Mouse (Mus musculus) embryonic facial prominence, embryonic 12.5 days (tissue): ENCODE results near the gene Ak9. TPM values are rescaled to one million over a fixed set of nuclear protein-coding genes. Genes with fewer than 3 reads are reported as not detected.
A peak's percentile ranks its signal among the peaks of the same experiment; 100 is the strongest.

Experiments
- ATAC-seq: fragments of 200-750 bp; cut with Nextera tagmentation; 2 replicates; pipeline ENCODE4 v1.8.0; 2017; ENCODE audit not compliant: insufficient number of reproducible peaks, insufficient read depth, low FRiP score, low TSS enrichment
- H3K27ac ChIP-seq: fragments of 300-500 bp; sonication (generic); 2 replicates; pipeline ENCODE4 v1.5.1; 2016; ENCODE audit warnings: mild to moderate bottlenecking
- H3K27me3 ChIP-seq: fragments of 300-500 bp; sonication (generic); 2 replicates; pipeline ENCODE4 v1.6.1; 2016; ENCODE audit warnings: mild to moderate bottlenecking, moderate library complexity
- H3K36me3 ChIP-seq: fragments of 300-500 bp; sonication (generic); 2 replicates; pipeline ENCODE4 v1.6.1; 2016; ENCODE audit warnings: mild to moderate bottlenecking
- H3K4me1 ChIP-seq: fragments of 300-500 bp; sonication (generic); 2 replicates; pipeline ENCODE4 v1.6.1; 2016
- H3K4me2 ChIP-seq: fragments of 300-500 bp; sonication (generic); replicated peaks from 2 replicates; pipeline ENCODE4 v1.6.1; 2016; ENCODE audit warnings: mild to moderate bottlenecking, moderate library complexity
- H3K4me3 ChIP-seq: fragments of 300-500 bp; sonication (generic); 2 replicates; pipeline ENCODE4 v1.5.1; 2016; ENCODE audit warnings: mild to moderate bottlenecking
- H3K9ac ChIP-seq: fragments of 300-500 bp; sonication (generic); 2 replicates; pipeline ENCODE4 v1.6.1; 2016; ENCODE audit warnings: mild to moderate bottlenecking, moderate library complexity
- H3K9me3 ChIP-seq: fragments of 300-500 bp; sonication (generic); 2 replicates; pipeline ENCODE4 v1.6.1; 2016; ENCODE audit warnings: mild to moderate bottlenecking, moderate library complexity
- WGBS: fragments of 180-500 bp; shearing (Covaris S2); methylation state at CpG from one replicate; pipeline ENCODE4 v1.1.7; 2016; 5-methylcytosine and 5-hydroxymethylcytosine counted together
- polyA plus RNA-seq: library from polyadenylated mRNA; unstranded; fragments of >200 nt; fragmentation: Nextera tagmentation; extraction: Ambion mirVana; gene quantifications from 2 replicates; pipeline ENCODE4 v1.2.1, GENCODE M21; 2016

The Ak9 gene
- polyA plus RNA-seq, 1 experiment from 2014 or later, result 0.04 TPM

GRCm38 (mm10) chr10:41288074-41288473 is 15.7 kb upstream of the Ak9 start:
- Histone ChIP-seq H3K4me1 (peaks cover 9% of the 10 kb centered on the region), H3K27me3 (no peaks in the 10 kb centered on the region), H3K4me2 (no peak overlapping the region), H3K9me3 (no peaks in the 10 kb centered on the region), H3K36me3 (0 out of 2 replicates have a peak, but pooled peaks cover 4% of the 10 kb centered on the region), H3K27ac (no peak overlapping the region), H3K4me3 (no peak overlapping the region), H3K9ac (no peak overlapping the region)
- 83% methylated on average over 1 of the region's 1 CpGs for WGBS
- ATAC-seq, result no peak

DNA sequence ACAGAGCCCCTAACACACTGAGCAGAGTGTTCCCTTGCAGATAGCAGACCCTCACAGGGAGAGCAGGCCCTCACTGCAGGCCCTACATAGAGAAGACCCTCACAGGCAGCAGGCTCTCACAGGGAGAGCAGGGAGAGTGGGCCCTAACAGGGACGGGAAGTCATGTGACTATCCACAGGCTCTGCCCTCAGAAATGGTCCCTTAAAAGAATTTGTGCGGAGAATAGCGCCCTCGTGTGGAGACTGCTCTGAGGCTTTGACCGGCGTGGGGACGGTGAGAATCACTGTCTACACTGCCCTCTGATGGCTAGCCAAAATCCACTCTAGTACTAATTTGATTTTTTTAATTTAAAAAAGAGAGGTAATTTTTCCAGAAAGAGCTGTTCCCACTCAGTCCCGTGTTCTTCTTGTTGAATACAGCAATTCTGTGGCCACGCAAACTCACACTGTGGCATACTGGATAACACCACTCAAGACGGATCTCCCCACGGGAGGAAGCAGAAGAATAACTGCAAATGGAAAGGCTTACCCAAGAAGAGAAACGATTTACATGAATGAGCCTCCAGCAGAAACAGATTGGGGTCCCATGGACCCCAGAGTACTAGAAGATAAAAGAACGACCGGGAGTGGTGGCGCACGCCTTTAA is 14.9 kb upstream of the Ak9 start:
- 40% methylated on average over 16 of the region's 16 CpGs for WGBS
- no peak overlapping the region for H3K9ac ChIP-seq

DNA sequence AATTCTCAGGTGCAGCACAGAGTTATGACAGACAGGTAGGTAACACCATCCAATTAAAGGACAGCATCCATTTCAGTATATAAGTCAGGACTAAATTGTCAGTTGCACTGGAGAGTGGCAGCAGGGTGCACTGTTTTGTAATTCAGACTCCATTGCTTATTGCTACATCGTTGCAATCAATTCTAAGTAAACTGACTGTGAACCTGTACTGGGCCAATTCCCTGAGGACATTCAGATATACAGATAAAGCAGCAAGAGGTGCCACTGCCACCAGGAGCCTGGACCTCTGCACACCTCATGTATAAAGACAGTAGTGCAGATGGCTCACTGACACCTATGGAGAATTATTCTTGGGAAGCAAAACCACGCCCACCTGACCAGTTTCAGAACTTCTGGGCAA is 12.8 kb upstream of the Ak9 start:
- Histone ChIP-seq H3K27ac (no peak overlapping the region), H3K4me3 (no peak overlapping the region), H3K4me1 (peaks cover 17% of the 10 kb centered on the region), H3K4me2 (no peak overlapping the region), H3K9ac (no peak overlapping the region), H3K36me3 (no peaks in the 10 kb centered on the region), H3K9me3 (no peaks in the 10 kb centered on the region), H3K27me3 (no peaks in the 10 kb centered on the region)
- WGBS, result 75% methylated on average over 2 of the region's 2 CpGs
- no peak for ATAC-seq

More for the DNA sequence above, 14.9 kb upstream of the Ak9 start:
- Histone ChIP-seq H3K4me3 (no peak overlapping the region), H3K27me3 (no peaks in the 10 kb centered on the region), H3K27ac (no peak overlapping the region), H3K4me2 (no peak overlapping the region; the same call in 1 of the 2 replicates), H3K4me1 (peaks cover 17% of the 10 kb centered on the region), H3K9me3 (no peaks in the 10 kb centered on the region), H3K36me3 (0 out of 2 replicates have a peak, but pooled peaks cover 1% of the 10 kb centered on the region)
- peak; percentile 85 for ATAC-seq

DNA sequence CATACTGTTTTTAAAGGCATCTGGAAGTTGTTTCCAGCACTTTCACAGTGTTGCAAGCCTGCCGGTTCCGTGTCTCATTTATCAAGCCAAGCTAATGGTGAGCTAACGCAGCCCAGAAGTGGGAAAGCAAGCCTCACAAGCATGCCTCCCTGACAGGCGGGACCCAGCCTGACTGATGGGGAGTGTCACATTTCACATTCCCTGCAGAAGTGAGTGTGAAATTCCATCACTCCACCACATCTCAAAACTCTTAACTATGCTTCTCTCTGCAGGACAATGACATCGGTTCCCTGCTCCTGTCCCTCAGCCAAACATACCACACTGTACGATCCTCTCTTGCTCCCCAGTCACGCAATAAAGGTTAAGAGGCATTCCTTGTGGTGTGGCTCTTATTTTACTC is 10.8 kb upstream of the Ak9 start:
- Histone ChIP-seq H3K27me3 (no peaks in the 10 kb centered on the region), H3K9me3 (no peaks in the 10 kb centered on the region), H3K9ac (no peak overlapping the region), H3K4me3 (no peak overlapping the region), H3K36me3 (no peaks in the 10 kb centered on the region), H3K4me1 (peaks cover 17% of the 10 kb centered on the region), H3K4me2 (peak overlapping the region; percentile 23), H3K27ac (peak overlapping the region; percentile 63)
- no peak for ATAC-seq
- 5% methylated on average over 7 of the region's 7 CpGs for WGBS

- H3K27me3 ChIP-seq, result no peaks in the 10 kb centered on the region
- H3K9me3 ChIP-seq, result no peaks in the 10 kb centered on the region
- no peaks in the 10 kb centered on the region for H3K36me3 ChIP-seq
- WGBS, result 84% methylated on average over 11 of the region's 11 CpGs
- no peak overlapping the region for H3K27ac ChIP-seq
- H3K4me1 ChIP-seq, result peaks cover 11% of the 10 kb centered on the region
- H3K9ac ChIP-seq, result no peak overlapping the region
- ATAC-seq, result no peak
- no peak overlapping the region for H3K4me3 ChIP-seq
- no peak overlapping the region for H3K4me2 ChIP-seq
Observed at GRCm38 (mm10) chr10:41294734-41295133, 9.0 kb upstream of the Ak9 start.

- Histone ChIP-seq H3K4me3 (no peak overlapping the region), H3K36me3 (no peaks in the 10 kb centered on the region), H3K4me1 (peaks cover 11% of the 10 kb centered on the region), H3K27me3 (no peaks in the 10 kb centered on the region), H3K4me2 (no peak overlapping the region), H3K9me3 (no peaks in the 10 kb centered on the region), H3K27ac (no peak overlapping the region), H3K9ac (no peak overlapping the region)
- WGBS, result 49% methylated on average over 7 of the region's 7 CpGs
- ATAC-seq, result no peak
Observed at GRCm38 (mm10) chr10:41295145-41295544, 8.6 kb upstream of the Ak9 start.

GRCm38 (mm10) chr10:41300161-41300560 is 3.6 kb upstream of the Ak9 start:
- no peaks in the 10 kb centered on the region for H3K36me3 ChIP-seq
- H3K4me1 ChIP-seq, result peaks cover 5% of the 10 kb centered on the region; the same call in 1 of the 2 replicates
- no peak overlapping the region for H3K4me3 ChIP-seq
- WGBS, result 64% methylated on average over 1 of the region's 1 CpGs
- ATAC-seq, result no peak
- H3K27ac ChIP-seq, result no peak overlapping the region
- no peak overlapping the region for H3K4me2 ChIP-seq
- H3K9me3 ChIP-seq, result no peaks in the 10 kb centered on the region
- H3K27me3 ChIP-seq, result no peaks in the 10 kb centered on the region
- no peak overlapping the region for H3K9ac ChIP-seq

- H3K4me1 ChIP-seq, result peaks cover 5% of the 10 kb centered on the region; the same call in 1 of the 2 replicates
- peak within 1 kb of the TSS; percentile 46; the same call in 1 of the 2 replicates for H3K27ac ChIP-seq
- H3K9me3 ChIP-seq, result no peaks in the 10 kb centered on the region
- H3K4me3 ChIP-seq, result peak within 1 kb of the TSS; percentile 96
- peak within 1 kb of the TSS; percentile 72 for H3K9ac ChIP-seq
- no peaks in the 10 kb centered on the region for H3K36me3 ChIP-seq
- under 1% methylated on average over 38 of the region's 38 CpGs for WGBS
- H3K27me3 ChIP-seq, result no peaks in the 10 kb centered on the region
- peak; percentile 83 for ATAC-seq
- H3K4me2 ChIP-seq, result peak within 1 kb of the TSS; percentile 83
Observed at GRCm38 (mm10) chr10:41302689-41303431, 920 bp upstream of the Ak9 start, which contains the start of gene Fig4. TSS of gene Fig4 (minus strand) at chr10:41303260.

DNA sequence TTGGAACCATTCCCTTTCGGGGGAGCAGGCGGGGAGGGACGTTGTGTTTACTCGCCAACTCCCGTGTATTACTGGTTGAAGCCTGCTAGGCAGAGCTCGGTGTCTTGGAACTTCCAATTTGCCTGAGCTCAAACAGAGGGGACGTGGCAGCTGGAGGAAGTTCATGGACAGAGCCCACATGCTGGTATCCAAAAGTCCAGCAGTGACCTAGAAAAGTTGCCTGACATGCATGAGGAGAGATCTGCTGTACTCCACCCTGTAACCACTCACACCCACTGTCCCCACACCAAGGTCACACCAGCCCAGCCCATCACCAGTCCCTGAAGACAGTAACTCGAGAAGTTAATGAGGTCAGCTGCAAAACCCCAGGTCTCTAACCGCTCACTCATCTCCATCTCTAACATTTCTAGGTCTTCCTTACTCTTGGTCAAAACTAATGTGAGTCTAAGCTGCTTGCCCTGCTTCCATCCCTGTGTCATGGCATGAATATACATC is 1.2 kb downstream of the Ak9 start:
- no peak overlapping the region for H3K4me3 ChIP-seq
- no peak overlapping the region for H3K9ac ChIP-seq
- H3K4me2 ChIP-seq, result no peak overlapping the region
- H3K27me3 ChIP-seq, result no peaks in the 10 kb centered on the region
- H3K27ac ChIP-seq, result no peak overlapping the region
- H3K36me3 ChIP-seq, result no peaks in the 10 kb centered on the region
- no peak for ATAC-seq
- no peaks in the 10 kb centered on the region for H3K9me3 ChIP-seq
- peaks cover 5% of the 10 kb centered on the region; the same call in 1 of the 2 replicates for H3K4me1 ChIP-seq
- 76% methylated on average over 9 of the region's 9 CpGs for WGBS

- Histone ChIP-seq H3K4me1 (no peaks in the 10 kb centered on the region), H3K9me3 (no peaks in the 10 kb centered on the region), H3K9ac (no peak overlapping the region), H3K36me3 (no peaks in the 10 kb centered on the region), H3K4me2 (no peak overlapping the region), H3K4me3 (no peak overlapping the region), H3K27me3 (no peaks in the 10 kb centered on the region), H3K27ac (no peak overlapping the region)
- 79% methylated on average over 4 of the region's 4 CpGs for WGBS
- ATAC-seq, result no peak
Observed at GRCm38 (mm10) chr10:41308205-41308604, 4.4 kb downstream of the Ak9 start.

- WGBS, result 88% methylated on average over 3 of the region's 3 CpGs
Observed at GRCm38 (mm10) chr10:41315866-41316265, 12.1 kb downstream of the Ak9 start.

DNA sequence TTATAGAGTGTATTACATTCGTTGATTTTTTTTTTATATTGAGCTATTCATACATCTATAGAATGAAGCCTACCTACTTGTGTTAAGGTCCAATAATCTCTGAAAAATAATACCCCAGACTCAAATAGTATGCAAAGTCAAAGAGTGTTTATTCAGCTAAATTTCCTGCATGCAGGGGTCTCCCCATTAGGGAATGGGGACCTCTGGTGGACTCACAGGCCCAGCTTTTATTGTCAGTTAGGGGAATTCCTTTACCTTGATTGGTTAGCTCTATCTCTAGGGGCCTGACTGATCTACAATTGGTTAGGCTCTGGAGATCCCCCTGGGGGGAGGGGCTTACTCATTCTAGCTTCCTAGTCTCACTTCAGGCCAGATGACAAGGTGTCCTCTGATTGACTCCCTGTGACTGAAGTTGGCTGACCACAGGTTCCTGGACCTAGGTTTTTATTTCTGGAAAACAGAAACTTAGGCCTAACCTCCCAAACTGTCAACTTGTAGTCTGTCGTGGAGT is 28.8 kb downstream of the Ak9 start:
- H3K4me2 ChIP-seq, result no peak overlapping the region
- H3K4me1 ChIP-seq, result no peaks in the 10 kb centered on the region
- no peaks in the 10 kb centered on the region for H3K36me3 ChIP-seq
- H3K27ac ChIP-seq, result no peak overlapping the region
- 81% methylated on average over 2 of the region's 2 CpGs for WGBS
- H3K9me3 ChIP-seq, result no peaks in the 10 kb centered on the region
- H3K9ac ChIP-seq, result no peak overlapping the region
- no peaks in the 10 kb centered on the region for H3K27me3 ChIP-seq
- H3K4me3 ChIP-seq, result no peak overlapping the region
- ATAC-seq, result no peak

More at GRCm38 (mm10) chr10:41315866-41316265, 12.1 kb downstream of the Ak9 start:
- no peak overlapping the region for H3K9ac ChIP-seq
- H3K4me1 ChIP-seq, result no peaks in the 10 kb centered on the region
- ATAC-seq, result no peak
- H3K27ac ChIP-seq, result no peak overlapping the region
- no peak overlapping the region for H3K4me2 ChIP-seq
- no peak overlapping the region for H3K4me3 ChIP-seq
- H3K9me3 ChIP-seq, result no peaks in the 10 kb centered on the region
- H3K27me3 ChIP-seq, result no peaks in the 10 kb centered on the region
- no peaks in the 10 kb centered on the region for H3K36me3 ChIP-seq
